Mouse (Mus musculus): ENCODE results near the gene Nadk. TPM values are rescaled to one million over a fixed set of nuclear protein-coding genes. Genes with fewer than 3 reads are reported as not detected.

The Nadk gene
- polyA plus RNA-seq (2012; rRNA removed), result 89.3 and 90.4 TPM in 2 replicates

DNA sequence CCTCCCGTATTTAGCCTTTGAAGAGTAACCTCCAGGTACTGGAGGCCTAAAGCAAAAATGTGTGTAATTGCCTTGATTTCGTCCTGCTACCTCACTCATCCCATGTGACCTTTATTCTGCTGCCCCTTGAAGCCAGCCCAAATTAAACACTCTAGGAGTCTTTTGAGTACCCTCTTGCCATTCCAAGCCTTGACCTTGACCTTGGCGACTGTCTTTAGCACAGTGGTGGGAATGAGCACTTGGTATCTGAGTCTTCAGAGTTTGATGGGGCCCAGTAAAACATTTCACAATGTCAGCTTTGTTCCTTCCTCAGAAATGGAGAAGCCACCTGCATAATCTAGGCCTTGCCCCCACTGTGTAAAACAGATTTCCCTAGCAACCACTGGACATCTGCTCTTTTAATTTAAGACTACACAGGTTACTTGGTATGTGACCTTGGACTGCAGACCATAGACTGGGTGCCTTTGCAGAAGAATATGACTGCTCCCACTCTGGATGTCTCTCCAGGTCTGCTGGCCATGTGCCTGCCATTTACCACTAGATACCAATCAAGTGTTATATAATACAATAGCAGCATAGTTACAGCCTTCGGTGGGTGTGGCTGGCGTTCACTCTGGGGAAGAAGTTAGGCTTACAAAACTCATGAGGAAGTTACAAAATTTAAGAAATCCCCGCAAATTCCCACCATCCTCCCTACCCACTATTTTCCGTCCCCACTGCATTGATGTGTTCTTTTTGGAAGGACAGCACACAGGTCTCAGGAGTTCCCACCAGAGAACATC, at the start of gene Nadk:
Gene Nadk, plus strand, starts transcription at position 718 of the 782 bp plus-strand sequence.

DNA sequence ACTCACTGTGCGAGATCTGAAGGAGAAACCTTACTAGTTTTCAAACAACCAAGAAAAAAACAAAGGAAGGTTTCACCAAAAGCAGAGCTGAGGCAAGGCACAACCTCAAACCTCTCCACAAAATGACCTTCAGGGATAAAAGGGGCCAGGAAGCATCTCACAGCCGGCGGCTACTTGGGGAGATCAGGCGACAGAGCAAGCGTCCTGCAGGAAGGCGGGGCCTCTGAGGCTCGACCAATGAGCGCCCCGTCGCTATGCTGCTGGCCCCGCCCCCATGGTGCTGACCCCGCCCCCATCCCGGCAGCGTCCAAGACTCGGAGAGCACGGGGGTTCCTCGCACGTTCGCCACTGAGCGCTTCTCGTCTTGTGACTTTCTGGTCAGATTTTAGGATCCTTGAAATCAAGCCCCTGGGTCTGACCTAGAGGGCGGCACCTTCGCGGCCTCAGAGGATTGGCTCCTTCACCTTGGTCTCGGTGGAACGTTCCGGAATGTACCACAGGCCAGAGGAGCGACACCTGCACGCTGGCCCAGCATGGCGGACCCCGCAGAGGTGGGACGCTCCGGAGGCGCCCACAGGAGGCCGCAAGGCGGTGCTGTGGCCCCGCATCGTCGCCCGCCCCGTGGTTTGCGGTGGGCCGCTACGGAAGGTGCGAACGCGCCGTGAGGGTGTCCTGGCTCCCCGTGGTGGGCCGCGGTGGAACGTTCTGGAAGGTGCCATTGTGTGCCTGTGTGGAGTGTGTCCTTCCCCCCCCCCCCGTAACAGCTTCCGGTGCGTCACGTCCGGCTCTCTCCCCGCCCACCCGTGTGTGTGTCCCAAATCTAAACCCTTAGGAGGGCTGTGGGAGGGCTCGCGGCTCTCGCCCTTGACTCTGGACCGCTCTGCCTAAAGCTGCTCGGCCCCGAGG, 39.2 kb downstream of the Nadk start, which contains the start of gene Slc35e2:
Gene Slc35e2, plus strand, starts transcription at position 326 of the 906 bp plus-strand sequence.

DNA sequence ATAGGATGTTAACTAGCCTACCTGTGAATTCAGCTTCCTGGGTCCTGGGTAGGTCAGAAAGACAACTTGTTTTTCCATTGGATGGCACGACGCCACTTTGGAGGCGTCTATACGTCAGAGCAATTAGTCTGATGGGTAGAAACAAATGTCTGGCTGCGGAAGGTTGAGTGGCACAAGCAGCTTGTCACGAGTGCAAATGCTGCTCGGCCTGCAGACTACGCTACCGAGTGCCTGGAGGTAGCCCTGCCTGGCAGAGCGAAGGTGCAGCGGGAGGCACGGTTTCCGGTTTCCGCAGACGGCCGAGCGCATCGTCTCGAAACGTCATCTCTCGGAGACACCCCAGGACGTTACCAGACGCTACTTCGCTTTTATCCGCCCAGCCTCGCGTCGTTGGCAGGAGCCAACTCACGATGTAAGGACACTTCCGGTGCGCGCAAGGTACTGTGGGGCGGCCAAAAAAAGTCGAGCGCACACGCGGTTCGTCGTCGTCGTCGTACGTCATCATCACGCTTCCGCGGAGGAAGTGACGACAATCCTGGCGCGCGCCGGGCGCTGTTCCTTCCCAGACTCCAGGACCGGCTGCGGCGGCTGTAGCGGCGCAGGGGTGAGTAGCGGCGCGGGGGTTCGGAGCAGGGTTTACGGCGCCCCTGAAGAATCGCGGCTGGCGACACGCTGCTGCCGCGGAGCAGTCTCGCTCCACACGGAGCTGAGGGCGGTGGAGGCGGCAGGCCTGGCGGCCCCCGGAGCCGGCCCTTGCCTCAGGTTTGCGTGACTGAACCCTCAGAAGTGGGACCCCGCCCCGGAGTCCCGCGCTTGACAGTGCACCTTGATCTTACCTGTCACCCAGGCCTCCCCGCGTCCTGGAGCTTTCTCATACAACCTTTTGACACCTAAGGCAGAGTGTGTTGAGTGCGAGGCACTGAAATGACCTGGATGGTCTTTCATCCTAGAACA, 62.4 kb downstream of the Nadk start, which contains the start of gene Cdk11b:
Gene Cdk11b, plus strand, starts transcription at position 517 of the 954 bp plus-strand sequence.

Other genes with a start within 250 kb of the Nadk start
- gene Prkcz, start 201.0 kb upstream of the Nadk start, polyA plus RNA-seq (2012; rRNA removed), result 104 and 111 TPM in 2 replicates
- 4.1 and 4.6 TPM in 2 replicates for gene Gabrd, start 164.3 kb upstream of the Nadk start, polyA plus RNA-seq (2012; rRNA removed)
- gene Cfap74, start 153.2 kb upstream of the Nadk start, polyA plus RNA-seq (2012; rRNA removed), result 5.9 and 6.7 TPM in 2 replicates
- 0.22 and 0.84 TPM in 2 replicates for gene Tmem52, start 93.3 kb upstream of the Nadk start, polyA plus RNA-seq (2012; rRNA removed)
- gene Gnb1, start 71.0 kb upstream of the Nadk start, polyA plus RNA-seq (2012; rRNA removed), result 962 and 1,024 TPM in 2 replicates
- 14.9 and 15.4 TPM in 2 replicates for gene Slc35e2, start 39.0 kb downstream of the Nadk start, polyA plus RNA-seq (2012; rRNA removed)
- gene Cdk11b, start 62.5 kb downstream of the Nadk start, polyA plus RNA-seq (2012; rRNA removed), result 41.9 and 42.1 TPM in 2 replicates
- not detected in 2 replicates for gene Gm10563, start 83.0 kb downstream of the Nadk start, polyA plus RNA-seq (2012; rRNA removed)
- 8.0 and 10.5 TPM in 2 replicates for gene Mmp23, start 91.0 kb downstream of the Nadk start, polyA plus RNA-seq (2012; rRNA removed)
- 122 and 127 TPM in 2 replicates for gene Mib2, start 106.8 kb downstream of the Nadk start, polyA plus RNA-seq (2012; rRNA removed)
- gene Fndc10, start 132.0 kb downstream of the Nadk start, polyA plus RNA-seq (2012; rRNA removed), result 28.7 and 30.8 TPM in 2 replicates
- 121 and 133 TPM in 2 replicates for gene Ssu72, start 142.4 kb downstream of the Nadk start, polyA plus RNA-seq (2012; rRNA removed)
- 53.0 and 58.0 TPM in 2 replicates for gene Tmem240, start 172.4 kb downstream of the Nadk start, polyA plus RNA-seq (2012; rRNA removed)
- 107 and 111 TPM in 2 replicates for gene Atad3a, start 198.7 kb downstream of the Nadk start, polyA plus RNA-seq (2012; rRNA removed)
- gene Vwa1, start 212.3 kb downstream of the Nadk start, polyA plus RNA-seq (2012; rRNA removed), result 28.3 and 29.3 TPM in 2 replicates
- gene Tmem88b, start 223.5 kb downstream of the Nadk start, polyA plus RNA-seq (2012; rRNA removed), result 1.6 and 1.7 TPM in 2 replicates
- gene Ankrd65, start 228.1 kb downstream of the Nadk start, polyA plus RNA-seq (2012; rRNA removed), result not detected in 2 replicates
- gene Mrpl20, start 240.5 kb downstream of the Nadk start, polyA plus RNA-seq (2012; rRNA removed), result 131 and 143 TPM in 2 replicates